Mouse (Mus musculus) liver, embryonic 14.5 days (tissue): ENCODE measurements around the gene Zbtb34.

Source experiments
- CTCF ChIP-seq: IDR thresholded peaks from 2 replicates; pipeline ENCODE4 v1.5.1; 2016; ENCODE audit warnings: antibody characterized with exemption, low read depth, control low read depth
- EP300 ChIP-seq: IDR thresholded peaks from 2 replicates; pipeline ENCODE4 v1.6.1; 2016; ENCODE audit warnings: antibody characterized with exemption, low read depth

DNA sequence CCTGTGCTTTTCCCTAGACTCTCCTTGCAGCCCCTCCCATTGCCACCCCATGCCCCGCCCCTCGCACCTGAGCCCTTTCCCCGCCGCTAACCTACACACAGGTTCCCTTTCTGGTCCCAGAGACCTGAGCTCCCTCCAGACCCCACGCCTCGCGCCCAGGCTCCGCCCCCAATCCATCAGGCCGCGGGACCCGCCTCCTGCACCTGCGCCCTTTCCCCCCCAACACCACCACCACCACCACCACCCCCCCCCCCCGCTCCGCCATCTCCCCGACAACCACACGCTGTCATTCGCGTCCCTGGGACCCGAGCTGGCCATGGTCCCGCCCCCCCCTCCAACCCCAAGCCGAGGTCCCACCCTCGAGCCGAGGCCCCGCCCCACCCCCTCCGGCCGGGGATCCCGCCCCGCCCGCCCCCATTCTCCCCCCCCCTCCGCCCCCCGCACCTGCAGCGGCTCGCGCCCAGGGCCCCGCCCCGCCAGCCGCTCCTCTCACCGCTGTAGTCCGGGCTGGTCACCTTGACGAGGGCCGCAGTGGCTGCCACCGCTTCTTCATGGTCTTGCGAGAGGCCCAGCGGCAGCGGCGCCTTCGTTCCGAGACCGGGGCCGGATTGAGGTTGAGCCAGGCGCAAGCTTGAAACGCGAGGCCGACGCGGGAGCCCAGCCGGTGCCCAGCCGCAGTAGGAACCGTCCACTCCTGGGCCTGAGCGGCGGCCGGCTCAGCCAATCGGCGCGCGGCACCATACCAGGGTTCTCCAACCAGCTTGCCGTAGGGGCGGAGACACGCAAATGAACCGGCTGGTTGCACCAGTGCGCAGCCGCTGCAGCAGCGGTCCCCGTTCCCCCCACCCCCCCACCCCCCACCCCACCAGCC is 60.1 kb downstream of the Zbtb34 start, which contains the start of gene Ralgps1:
- TF ChIP-seq CTCF (no peak), EP300 (no peak)
